Mouse (Mus musculus): Measurements from ENCODE around the gene Vps8. TPM values are rescaled to one million over a fixed set of nuclear protein-coding genes. Genes with fewer than 3 reads are reported as not detected.

Vps8 gene
- total and polyA plus RNA-seq, 3 experiments, result 13.6 to 17.6 (median 15.9) TPM

DNA sequence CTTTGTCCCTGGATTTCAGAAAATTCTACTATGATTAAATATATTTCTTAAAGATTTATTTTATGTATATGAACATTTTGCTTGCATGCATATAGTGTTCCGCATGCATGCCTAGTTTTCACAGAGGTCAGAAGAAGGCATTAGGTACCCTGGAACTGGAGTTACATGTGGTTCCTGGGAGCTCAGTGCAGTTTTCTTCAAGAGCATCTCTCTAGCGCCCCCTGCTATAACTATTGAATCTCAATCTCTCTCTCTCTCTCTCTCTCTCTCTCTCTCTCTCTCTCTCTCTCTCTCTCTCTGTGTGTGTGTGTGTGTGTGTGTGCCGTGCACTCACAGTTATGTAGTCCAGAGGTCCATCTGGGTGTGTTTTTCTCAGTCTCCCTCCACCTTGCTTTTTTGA, 114.4 kb downstream of the Vps8 start:
- Histone ChIP-seq H3K9ac (ENCODE audit: insufficient read depth, low read depth) (no peak overlapping the region), H3K27me3 (replicated peaks) (no peaks in the 10 kb centered on the region), H3K4me2 (ENCODE audit: insufficient read depth, low read depth, poor library complexity, severe bottlenecking) (no peak overlapping the region), H3K4me3 (replicated peaks in 1 of 3; ENCODE audit: low read depth in 2 of 3, low read length in 2 of 3, poor library complexity in 1 of 3) (no peak overlapping the region), H3K79me2 (replicated peaks; ENCODE audit: control insufficient read depth, extremely low read depth, insufficient read depth, poor library complexity, severe bottlenecking) (no peaks in the 10 kb centered on the region), H3K36me3 (replicated peaks in 1 of 2; ENCODE audit: control insufficient read depth in 1 of 2, insufficient read depth in 1 of 2, low read length in 1 of 2) (peaks cover 6 to 45% of the 10 kb centered on the region in 2 experiments), H3K9me3 (replicated peaks; ENCODE audit: low read length) (no peaks in the 10 kb centered on the region), H3K27ac (ENCODE audit: insufficient read depth, low read depth) (no peak overlapping the region), H3K4me1 (ENCODE audit: control insufficient read depth in 1 of 2, insufficient read depth in 2 of 2) (peaks cover 0 to 8% of the 10 kb centered on the region in 2 experiments; a peak in 2 of 4 replicates)
- peak; percentile 18 for DNase-seq (ENCODE audit: extremely low read depth)
- TF ChIP-seq BHLHE40 (IDR thresholded peaks at IDR 0.05; ENCODE audit: low read depth, low read length), result no peak
- no peak for TF ChIP-seq MAFK (IDR thresholded peaks at IDR 0.05; ENCODE audit: insufficient replicate concordance, low read length)
- no peak for TF ChIP-seq SIN3A (IDR thresholded peaks at IDR 0.05; ENCODE audit: low read length)
- TF ChIP-seq UBTF (IDR thresholded peaks at IDR 0.05; ENCODE audit: low read depth, low read length), result no peak
- peak; percentile 18; the same call in 1 of the 2 replicates for TF ChIP-seq SMC3 (IDR thresholded peaks at IDR 0.05; ENCODE audit: low read depth, low read length)
- TF ChIP-seq CHD1 (IDR thresholded peaks at IDR 0.05; ENCODE audit: low read depth, low read length), result no peak
- TF ChIP-seq JUND (conservative IDR thresholded peaks at IDR 0.05; ENCODE audit: low read depth, low read length), result no peak
- TF ChIP-seq CTCF (conservative IDR thresholded peaks at IDR 0.05 in 1 of 2, IDR thresholded peaks at IDR 0.05 in 1 of 2; ENCODE audit: low read depth in 2 of 2, low read length in 2 of 2), result peak; percentile 8 to 55; a peak in 2 of 4 replicates
- TF ChIP-seq RAD21 (IDR thresholded peaks at IDR 0.05; ENCODE audit: low read depth, low read length), result peak; percentile 19
- no peak for TF ChIP-seq MAX (IDR thresholded peaks at IDR 0.05; ENCODE audit: low read length)
- no peak for TF ChIP-seq NRF1 (IDR thresholded peaks at IDR 0.05; ENCODE audit: low read depth, low read length)
- dilution Hi-C loops (cut with MboI; ENCODE audit: extremely low pct_ligation_motif_present, extremely low pct_unique_long_range_greater_than_20kb, low sequenced_read_pairs) (no loop called here), in situ Hi-C loops (cut with MboI; ENCODE audit: low pct_ligation_motif_present, low pct_unique_long_range_greater_than_20kb, low sequenced_read_pairs) (no loop called here)

DNA sequence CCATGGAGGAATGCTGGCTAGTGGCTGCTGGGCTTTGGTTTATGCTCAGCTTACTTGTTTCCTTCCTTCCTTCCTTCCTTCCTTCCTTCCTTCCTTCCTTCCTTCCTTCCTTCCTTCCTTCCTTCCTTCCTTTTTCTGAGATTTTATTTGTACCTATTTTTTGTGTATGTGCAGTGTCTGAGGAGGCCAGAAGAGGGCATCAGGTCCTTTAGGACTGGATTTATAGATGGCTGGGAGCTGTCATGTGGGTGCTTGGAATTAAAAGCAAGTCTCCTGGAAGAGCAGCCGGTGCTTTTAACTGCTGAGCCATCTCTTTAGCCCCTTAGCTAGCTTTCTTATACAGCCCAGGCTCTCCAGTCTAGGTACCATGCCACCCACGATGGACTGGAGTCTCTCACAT, 116.0 kb downstream of the Vps8 start:
- no peaks in the 10 kb centered on the region for H3K27me3 ChIP-seq (replicated peaks)
- H3K27ac ChIP-seq (ENCODE audit: insufficient read depth, low read depth), result no peak overlapping the region
- dilution Hi-C loops (cut with MboI; ENCODE audit: extremely low pct_ligation_motif_present, extremely low pct_unique_long_range_greater_than_20kb, low sequenced_read_pairs) (no loop called here), in situ Hi-C loops (cut with MboI; ENCODE audit: low pct_ligation_motif_present, low pct_unique_long_range_greater_than_20kb, low sequenced_read_pairs) (no loop called here)
- H3K79me2 ChIP-seq (replicated peaks; ENCODE audit: control insufficient read depth, extremely low read depth, insufficient read depth, poor library complexity, severe bottlenecking), result no peaks in the 10 kb centered on the region
- no peak overlapping the region for H3K4me3 ChIP-seq (replicated peaks in 1 of 3; ENCODE audit: low read depth in 2 of 3, low read length in 2 of 3, poor library complexity in 1 of 3)
- no peak overlapping the region for H3K9ac ChIP-seq (ENCODE audit: insufficient read depth, low read depth)
- no peaks in the 10 kb centered on the region for H3K9me3 ChIP-seq (replicated peaks; ENCODE audit: low read length)
- peaks cover 0 to 14% of the 10 kb centered on the region in 2 experiments; a peak in 2 of 4 replicates for H3K4me1 ChIP-seq (ENCODE audit: control insufficient read depth in 1 of 2, insufficient read depth in 2 of 2)
- TF ChIP-seq RCOR1 (conservative IDR thresholded peaks at IDR 0.05; ENCODE audit: low read depth, low read length) (no peak), CTCF (conservative IDR thresholded peaks at IDR 0.05 in 1 of 2, IDR thresholded peaks at IDR 0.05 in 1 of 2; ENCODE audit: low read depth in 2 of 2, low read length in 2 of 2) (peak in 1 of 2 experiments; percentile 69; a peak in 3 of 4 replicates), SMC3 (IDR thresholded peaks at IDR 0.05; ENCODE audit: low read depth, low read length) (peak; percentile 68), E2F4 (IDR thresholded peaks at IDR 0.05; ENCODE audit: insufficient replicate concordance, low read depth, low read length) (no peak), SIN3A (IDR thresholded peaks at IDR 0.05; ENCODE audit: low read length) (no peak), TBP (conservative IDR thresholded peaks at IDR 0.05; ENCODE audit: low read depth, low read length) (no peak), ELF1 (IDR thresholded peaks at IDR 0.05; ENCODE audit: low read depth, low read length) (no peak), CHD2 (IDR thresholded peaks at IDR 0.05; ENCODE audit: low read length) (no peak), MYC (IDR thresholded peaks at IDR 0.05; ENCODE audit: low read depth, low read length) (no peak), USF2 (conservative IDR thresholded peaks at IDR 0.05; ENCODE audit: low read depth, low read length) (no peak), ZMIZ1 (IDR thresholded peaks at IDR 0.05; ENCODE audit: low read depth, low read length) (no peak), MAFK (IDR thresholded peaks at IDR 0.05; ENCODE audit: insufficient replicate concordance, low read length) (no peak), ZC3H11A (IDR thresholded peaks at IDR 0.05; ENCODE audit: low read depth, low read length) (peak; percentile 67), RAD21 (IDR thresholded peaks at IDR 0.05; ENCODE audit: low read depth, low read length) (peak; percentile 62), NRF1 (IDR thresholded peaks at IDR 0.05; ENCODE audit: low read depth, low read length) (no peak), KAT2A (IDR thresholded peaks at IDR 0.05; ENCODE audit: insufficient replicate concordance, low read length) (no peak), ZNF384 (IDR thresholded peaks at IDR 0.05; ENCODE audit: low read depth, low read length) (peak; percentile 15; the same call in 1 of the 2 replicates), POLR2AphosphoS2 (IDR thresholded peaks at IDR 0.05; ENCODE audit: low read depth, low read length) (no peak), BHLHE40 (IDR thresholded peaks at IDR 0.05; ENCODE audit: low read depth, low read length) (no peak), CHD1 (IDR thresholded peaks at IDR 0.05; ENCODE audit: low read depth, low read length) (no peak), MAX (IDR thresholded peaks at IDR 0.05; ENCODE audit: low read length) (no peak), USF1 (IDR thresholded peaks at IDR 0.05; ENCODE audit: low read depth, low read length) (no peak)
- peak; percentile 23 for DNase-seq (ENCODE audit: extremely low read depth)
- H3K4me2 ChIP-seq (ENCODE audit: insufficient read depth, low read depth, poor library complexity, severe bottlenecking), result no peak overlapping the region
- peaks cover 3 to 41% of the 10 kb centered on the region in 2 experiments for H3K36me3 ChIP-seq (replicated peaks in 1 of 2; ENCODE audit: control insufficient read depth in 1 of 2, insufficient read depth in 1 of 2, low read length in 1 of 2)

Measured in CH12.LX (cell line).